8 mouse cellular contexts compared by ENCODE assay signal in the genomic region with DNA sequence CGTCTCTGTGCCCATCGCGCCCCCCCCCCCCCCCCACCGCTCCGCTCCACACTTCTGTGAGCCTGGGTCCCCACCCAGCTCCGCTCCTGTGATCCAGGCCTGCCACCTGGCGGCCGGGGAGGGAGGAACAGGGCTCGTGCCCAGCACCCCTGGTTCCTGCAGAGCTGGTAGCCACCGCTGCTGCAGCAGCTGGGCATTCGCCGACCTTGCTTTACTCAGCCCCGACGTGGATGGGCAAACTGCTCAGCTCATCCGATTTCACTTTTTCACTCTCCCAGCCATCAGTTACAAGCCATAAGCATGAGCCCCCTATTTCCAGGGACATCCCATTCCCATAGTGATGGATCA. TPM values are rescaled to one million over a fixed set of nuclear protein-coding genes. Genes with fewer than 3 reads are reported as not detected.
DNase-seq lines count a peak whose midpoint lies in the region; ATAC-seq lines count a peak whose summit lies in the region.

No protein-coding gene starts in this region.

- peaks cover 20% of the 10 kb centered on the region for H3K27me3 ChIP-seq in hindbrain, embryonic 16.5 days (replicated peaks; ENCODE audit: control insufficient read depth, insufficient read depth, low read length)
- peaks cover 53% of the 10 kb centered on the region for H3K27me3 ChIP-seq in megakaryocyte, embryonic 14.5 days (replicated peaks)

- peak; percentile 31 for ATAC-seq in hindbrain, embryonic 16.5 days

- peaks cover 15% of the 10 kb centered on the region for H3K36me3 ChIP-seq in hindbrain, embryonic 16.5 days (ENCODE audit: control insufficient read depth, insufficient read depth, low read length)
- H3K36me3 ChIP-seq in megakaryocyte, embryonic 14.5 days (replicated peaks; ENCODE audit: low read length): peaks cover 20% of the 10 kb centered on the region

- WGBS in hindbrain, embryonic 16.5 days: 2% methylated on average over 9 of the region's 15 CpGs

- H3K9me3 ChIP-seq in hindbrain, embryonic 16.5 days (ENCODE audit: control insufficient read depth, low read length): no peaks in the 10 kb centered on the region
- no peaks in the 10 kb centered on the region for H3K9me3 ChIP-seq in megakaryocyte, embryonic 14.5 days

- intact Hi-C loops in left cerebral cortex, postnatal 10 days (cut with DNase I): no loop called here

- H3K4me1 ChIP-seq in hindbrain, embryonic 16.5 days (ENCODE audit: control insufficient read depth, insufficient read depth, low read depth, low read length): peaks cover 34% of the 10 kb centered on the region
- H3K4me1 ChIP-seq in megakaryocyte, embryonic 14.5 days: peaks cover 58% of the 10 kb centered on the region

- DNase-seq in ZHBTc4 (ENCODE audit: low read depth, low spot score): peak; percentile 91
- peak; percentile 63 to 85 for DNase-seq in cerebellum, postnatal 4 days (ENCODE audit: low spot score in 2 of 2)
- peak; percentile 84 to 85 for DNase-seq in gastrocnemius, adult 8-10 months (ENCODE audit: low spot score in 2 of 2)
- DNase-seq in left cerebral cortex, postnatal 10 days (ENCODE audit: extremely low spot score in 1 of 2, low spot score in 2 of 2): peak; percentile 41 to 88
- DNase-seq in right cerebral cortex, postnatal 10 days (ENCODE audit: low spot score in 2 of 2): peak; percentile 75 to 81
- DNase-seq in urinary bladder, postnatal 36 days (ENCODE audit: low spot score in 2 of 2): peak; percentile 85 to 86

- H3K27ac ChIP-seq in hindbrain, embryonic 16.5 days (ENCODE audit: low read depth, low read length): peak overlapping the region; percentile 66

- H3K4me3 ChIP-seq in hindbrain, embryonic 16.5 days (ENCODE audit: low read length): peak overlapping the region; percentile 58
- H3K4me3 ChIP-seq in megakaryocyte, embryonic 14.5 days (replicated peaks): peak overlapping the region; percentile 93

- H3K9ac ChIP-seq in hindbrain, embryonic 16.5 days (ENCODE audit: low read depth, low read length): no peak overlapping the region; the same call in 1 of the 2 replicates

- H3K4me2 ChIP-seq in hindbrain, embryonic 16.5 days (ENCODE audit: low read length): peak overlapping the region; percentile 99

RNA-seq across cellular contexts. Expression of a gene that starts 1.2 kb away (rescaled TPM):
- total RNA-seq in gastrocnemius, adult 8-10 months (2022): 1 to 10 TPM; 1.5 to 2.0 (median 1.7) TPM
- polyA plus RNA-seq in hindbrain, embryonic 16.5 days (2015; fragmentation: Nextera tagmentation; extraction: Ambion mirVana): 1.9 and 2.9 TPM in 2 replicates
- 1 to 10 TPM; 1.5 to 1.9 TPM for total RNA-seq in left cerebral cortex, postnatal 10 days (2021)
- polyA plus RNA-seq in megakaryocyte, embryonic 14.5 days (2012; ENCODE audit: insufficient read depth, low replicate concordance): 11.5 and 23.2 TPM in 2 replicates

RNA-seq across cellular contexts. Expression of a gene that starts 9.5 kb away (rescaled TPM):
- 100 to 1,000 TPM; 235 to 255 (median 240) TPM for total RNA-seq in gastrocnemius, adult 8-10 months (2022)
- 8.0 and 12.3 TPM in 2 replicates for polyA plus RNA-seq in hindbrain, embryonic 16.5 days (2015; fragmentation: Nextera tagmentation; extraction: Ambion mirVana)
- 10 to 100 TPM; 30.2 to 31.5 TPM for total RNA-seq in left cerebral cortex, postnatal 10 days (2021)
- polyA plus RNA-seq in megakaryocyte, embryonic 14.5 days (2012; ENCODE audit: insufficient read depth, low replicate concordance): 7.7 and 25.2 TPM in 2 replicates

RNA-seq across cellular contexts. Expression of a gene that starts 17.1 kb away (rescaled TPM):
- total RNA-seq in gastrocnemius, adult 8-10 months (2022): 10 to 100 TPM; 34.9 to 41.8 (median 39.9) TPM
- 29.1 and 30.0 TPM in 2 replicates for polyA plus RNA-seq in hindbrain, embryonic 16.5 days (2015; fragmentation: Nextera tagmentation; extraction: Ambion mirVana)
- 100 to 1,000 TPM; 155 to 157 TPM for total RNA-seq in left cerebral cortex, postnatal 10 days (2021)
- 13.4 and 30.3 TPM in 2 replicates for polyA plus RNA-seq in megakaryocyte, embryonic 14.5 days (2012; ENCODE audit: insufficient read depth, low replicate concordance)

RNA-seq across cellular contexts. Expression of a gene that starts 25.0 kb away (rescaled TPM):
- total RNA-seq in gastrocnemius, adult 8-10 months (2022): not detected
- polyA plus RNA-seq in hindbrain, embryonic 16.5 days (2015; fragmentation: Nextera tagmentation; extraction: Ambion mirVana): 7.0 and 8.8 TPM in 2 replicates
- 1 to 10 TPM; 1.5 to 3.1 TPM for total RNA-seq in left cerebral cortex, postnatal 10 days (2021)
- not detected in 2 replicates for polyA plus RNA-seq in megakaryocyte, embryonic 14.5 days (2012; ENCODE audit: insufficient read depth, low replicate concordance)

RNA-seq across cellular contexts. Expression of a gene that starts 26.5 kb away (rescaled TPM):
- 1 to 10 TPM; 2.2 to 2.9 (median 2.3) TPM for total RNA-seq in gastrocnemius, adult 8-10 months (2022)
- polyA plus RNA-seq in hindbrain, embryonic 16.5 days (2015; fragmentation: Nextera tagmentation; extraction: Ambion mirVana): 16.4 and 17.7 TPM in 2 replicates
- 10 to 100 TPM; 13.0 to 13.6 TPM for total RNA-seq in left cerebral cortex, postnatal 10 days (2021)
- 28.9 and 35.0 TPM in 2 replicates for polyA plus RNA-seq in megakaryocyte, embryonic 14.5 days (2012; ENCODE audit: insufficient read depth, low replicate concordance)

Comparison
In these comparisons a context has a peak if more than half of its experiments do, and no peak if none do; other contexts are left out.
1. Peak in every context shown above with its lines: DNase-seq, ATAC-seq, H3K4me3 ChIP-seq and H3K27ac ChIP-seq.
2. RNA of a gene that starts 9.5 kb away (total RNA-seq): 235 to 255 TPM in gastrocnemius, adult 8-10 months; 30.2 to 31.5 TPM in left cerebral cortex, postnatal 10 days; every median in the first group is over 4 times any median in the second.